Mouse (Mus musculus) ES-E14 (cell line): ENCODE results near the gene Tmem59.

ENCODE experiments used
- CHD2 ChIP-seq: IDR thresholded peaks from 2 replicates; pipeline ENCODE4 v1.6.1; 2014; ENCODE audit warnings: mild to moderate bottlenecking, low read depth, low read length, inconsistent platforms
- HCFC1 ChIP-seq: IDR thresholded peaks from 2 replicates; pipeline ENCODE4 v1.6.1; 2012; ENCODE audit warnings: low read length, inconsistent platforms, borderline replicate concordance; ENCODE audit not compliant: insufficient read depth
- ZNF384 ChIP-seq: IDR thresholded peaks from 2 replicates; pipeline ENCODE4 v1.6.1; 2012; ENCODE audit warnings: low read depth, low read length, inconsistent platforms

GRCm38 (mm10) chr4:107201779-107202178, 23.6 kb downstream of the Tmem59 start:
- TF ChIP-seq HCFC1 (no peak), ZNF384 (no peak), CHD2 (no peak)
